ENCODE assay signal across 8 mouse cellular contexts in genomic region chr3:100162315-100163105, GRCm38 (mm10). TPM values are rescaled to one million over a fixed set of nuclear protein-coding genes. Genes with fewer than 3 reads are reported as not detected.
DNase-seq lines count a peak whose midpoint lies in the region; ATAC-seq and TF ChIP-seq lines count a peak whose summit lies in the region.

TSS of gene Gdap2 (plus strand) at chr3:100162381.
TSS of gene Wdr3 (minus strand) at chr3:100162407.

- DNase-seq in c-Kit-positive CD71-positive TER-119-positive erythroid progenitor cells, embryonic 14.5 days (ENCODE audit: low spot score) = peak; percentile 92
- DNase-seq in heart, postnatal 0 days (ENCODE audit: low spot score) = peak; percentile 94
- peak; percentile 96 for DNase-seq in kidney, postnatal 4 days

- H3K36me3 ChIP-seq in E14TG2a.4 (ENCODE audit: insufficient read depth, low read length) = peaks cover 34% of the 10 kb centered on the region
- peaks cover 22% of the 10 kb centered on the region for H3K36me3 ChIP-seq in forebrain, embryonic 12.5 days (replicated peaks)
- H3K36me3 ChIP-seq in heart, postnatal 0 days (replicated peaks; ENCODE audit: control insufficient read depth, insufficient read depth, low read length) = peaks cover 11% of the 10 kb centered on the region
- H3K36me3 ChIP-seq in liver, embryonic 16.5 days (ENCODE audit: control insufficient read depth, insufficient read depth) = peaks cover 3% of the 10 kb centered on the region; the same call in 1 of the 2 replicates
- H3K36me3 ChIP-seq in neural tube, embryonic 13.5 days = peaks cover 35% of the 10 kb centered on the region
- no peaks in the 10 kb centered on the region for H3K36me3 ChIP-seq in testis, adult 2 months (ENCODE audit: control insufficient read depth, insufficient read depth, low read length)

- peak within 1 kb of the TSS; percentile 81 for H3K4me2 ChIP-seq in forebrain, embryonic 12.5 days
- peak within 1 kb of the TSS; percentile 76 for H3K4me2 ChIP-seq in heart, postnatal 0 days (ENCODE audit: low read depth, low read length)
- H3K4me2 ChIP-seq in liver, embryonic 16.5 days (ENCODE audit: low read depth, low read length) = peak within 1 kb of the TSS; percentile 67
- peak within 1 kb of the TSS; percentile 84 for H3K4me2 ChIP-seq in neural tube, embryonic 13.5 days

- peak within 1 kb of the TSS; percentile 88 for H3K9ac ChIP-seq in forebrain, embryonic 12.5 days
- peak within 1 kb of the TSS; percentile 79 for H3K9ac ChIP-seq in heart, postnatal 0 days (replicated peaks; ENCODE audit: low read depth, low read length)
- peak within 1 kb of the TSS; percentile 76 for H3K9ac ChIP-seq in liver, embryonic 16.5 days (ENCODE audit: low read depth, low read length)
- peak within 1 kb of the TSS; percentile 93 for H3K9ac ChIP-seq in neural tube, embryonic 13.5 days

- ATAC-seq in forebrain, embryonic 12.5 days (ENCODE audit: low FRiP score) = peak; percentile 99
- peak; percentile 96 for ATAC-seq in heart, postnatal 0 days (ENCODE audit: insufficient read depth, low read depth)
- ATAC-seq in liver, embryonic 16.5 days (ENCODE audit: low read depth) = peak; percentile 97
- peak; percentile 98 for ATAC-seq in neural tube, embryonic 13.5 days (ENCODE audit: low read depth)

- TF ChIP-seq EP300 in heart, postnatal 0 days (IDR thresholded peaks at IDR 0.05; ENCODE audit: low read depth) = no peak

- TF ChIP-seq CTCF in E14TG2a.4 (conservative IDR thresholded peaks at IDR 0.05; ENCODE audit: low read length) = no peak
- no peak for TF ChIP-seq CTCF in heart, postnatal 0 days (IDR thresholded peaks at IDR 0.05; ENCODE audit: low read depth)
- TF ChIP-seq CTCF in testis, adult 2 months (IDR thresholded peaks at IDR 0.05; ENCODE audit: control insufficient read depth, insufficient read depth, insufficient replicate concordance, low read depth, low read length) = no peak

- peak within 1 kb of the TSS; percentile 96 for H3K4me3 ChIP-seq in E14TG2a.4 (replicated peaks; ENCODE audit: low read length)
- peak within 1 kb of the TSS; percentile 84 for H3K4me3 ChIP-seq in forebrain, embryonic 12.5 days (replicated peaks)
- H3K4me3 ChIP-seq in heart, postnatal 0 days (ENCODE audit: low read depth, low read length) = peak within 1 kb of the TSS; percentile 86
- peak within 1 kb of the TSS; percentile 70 for H3K4me3 ChIP-seq in liver, embryonic 16.5 days (ENCODE audit: low read depth, low read length)
- H3K4me3 ChIP-seq in neural tube, embryonic 13.5 days = peak within 1 kb of the TSS; percentile 78
- peak within 1 kb of the TSS; percentile 86 for H3K4me3 ChIP-seq in testis, adult 2 months (ENCODE audit: control insufficient read depth, low read depth, low read length)

- TF ChIP-seq POLR2A in testis, adult 2 months (IDR thresholded peaks at IDR 0.05; ENCODE audit: control insufficient read depth, low read depth, low read length) = peak; percentile 98

- H3K9me3 ChIP-seq in E14TG2a.4 (ENCODE audit: low read length) = no peaks in the 10 kb centered on the region
- H3K9me3 ChIP-seq in forebrain, embryonic 12.5 days = no peaks in the 10 kb centered on the region
- no peaks in the 10 kb centered on the region for H3K9me3 ChIP-seq in heart, postnatal 0 days (replicated peaks; ENCODE audit: control insufficient read depth, low read length)
- H3K9me3 ChIP-seq in liver, embryonic 16.5 days (replicated peaks; ENCODE audit: control insufficient read depth, low read length) = no peaks in the 10 kb centered on the region
- no peaks in the 10 kb centered on the region for H3K9me3 ChIP-seq in neural tube, embryonic 13.5 days

- peak within 1 kb of the TSS; percentile 89 for H3K27ac ChIP-seq in forebrain, embryonic 12.5 days
- H3K27ac ChIP-seq in heart, postnatal 0 days (ENCODE audit: low read depth) = peak within 1 kb of the TSS; percentile 90
- H3K27ac ChIP-seq in liver, embryonic 16.5 days (ENCODE audit: low read length) = peak within 1 kb of the TSS; percentile 92
- H3K27ac ChIP-seq in neural tube, embryonic 13.5 days (replicated peaks) = peak within 1 kb of the TSS; percentile 96
- H3K27ac ChIP-seq in testis, adult 2 months (ENCODE audit: control insufficient read depth, insufficient read depth, low read depth, low read length) = peak within 1 kb of the TSS; percentile 2; the same call in 1 of the 2 replicates

- WGBS in forebrain, embryonic 12.5 days = under 1% methylated on average over 55 of the region's 55 CpGs
- WGBS in heart, postnatal 0 days = under 1% methylated on average over 49 of the region's 55 CpGs
- under 1% methylated on average over 55 of the region's 55 CpGs for WGBS in liver, embryonic 16.5 days (ENCODE audit: insufficient replicate concordance)
- WGBS in neural tube, embryonic 13.5 days = under 1% methylated on average over 55 of the region's 55 CpGs

- peaks cover 19% of the 10 kb centered on the region for H3K4me1 ChIP-seq in E14TG2a.4 (replicated peaks; ENCODE audit: low read depth, low read length)
- peaks cover 17% of the 10 kb centered on the region for H3K4me1 ChIP-seq in forebrain, embryonic 12.5 days
- peaks cover 4% of the 10 kb centered on the region; the same call in 1 of the 2 replicates for H3K4me1 ChIP-seq in heart, postnatal 0 days (ENCODE audit: control insufficient read depth, insufficient read depth)
- peaks cover 13% of the 10 kb centered on the region for H3K4me1 ChIP-seq in liver, embryonic 16.5 days (ENCODE audit: control insufficient read depth, low read depth, low read length)
- H3K4me1 ChIP-seq in neural tube, embryonic 13.5 days (replicated peaks) = peaks cover 30% of the 10 kb centered on the region
- peaks cover 2% of the 10 kb centered on the region; the same call in 1 of the 2 replicates for H3K4me1 ChIP-seq in testis, adult 2 months (ENCODE audit: control insufficient read depth, insufficient read depth, low read length)

- H3K27me3 ChIP-seq in E14TG2a.4 (ENCODE audit: insufficient read depth, low read length) = no peaks in the 10 kb centered on the region
- H3K27me3 ChIP-seq in forebrain, embryonic 12.5 days = no peaks in the 10 kb centered on the region
- no peaks in the 10 kb centered on the region for H3K27me3 ChIP-seq in heart, postnatal 0 days (ENCODE audit: control insufficient read depth, insufficient read depth, low read length)
- H3K27me3 ChIP-seq in liver, embryonic 16.5 days (ENCODE audit: control insufficient read depth, insufficient read depth, low read depth, low read length) = no peaks in the 10 kb centered on the region
- no peaks in the 10 kb centered on the region for H3K27me3 ChIP-seq in neural tube, embryonic 13.5 days
- H3K27me3 ChIP-seq in testis, adult 2 months (ENCODE audit: control insufficient read depth, insufficient read depth, low read length) = no peaks in the 10 kb centered on the region

RNA-seq across cellular contexts. Expression of gene Gdap2, which starts in this region (rescaled TPM):
- polyA plus RNA-seq in forebrain, embryonic 12.5 days (2016; fragmentation: Nextera tagmentation; extraction: Ambion mirVana) = 35.1 and 35.6 TPM in 2 replicates
- total RNA-seq in heart, postnatal 0 days (2014; rRNA removed; ENCODE audit: low replicate concordance) = 12.1 and 26.2 TPM in 2 replicates
- 14.1 and 17.8 TPM in 2 replicates for polyA plus RNA-seq in heart, postnatal 0 days (2015; fragmentation: Nextera tagmentation; extraction: Ambion mirVana)
- 17.5 and 18.7 TPM in 2 replicates for polyA plus RNA-seq in liver, embryonic 16.5 days (2015; fragmentation: Nextera tagmentation; extraction: Ambion mirVana)
- 39.8 and 43.6 TPM in 2 replicates for polyA plus RNA-seq in neural tube, embryonic 13.5 days (2015; fragmentation: Nextera tagmentation; extraction: Ambion mirVana)
- 20.2 and 25.0 TPM in 2 replicates for polyA plus RNA-seq in testis, adult 2 months (2012; rRNA removed)

RNA-seq across cellular contexts. Expression of gene Wdr3, which starts in this region (rescaled TPM):
- 52.9 and 54.0 TPM in 2 replicates for polyA plus RNA-seq in forebrain, embryonic 12.5 days (2016; fragmentation: Nextera tagmentation; extraction: Ambion mirVana)
- total RNA-seq in heart, postnatal 0 days (2014; rRNA removed; ENCODE audit: low replicate concordance) = 4.7 and 10.5 TPM in 2 replicates
- polyA plus RNA-seq in heart, postnatal 0 days (2015; fragmentation: Nextera tagmentation; extraction: Ambion mirVana) = 10.7 and 13.6 TPM in 2 replicates
- polyA plus RNA-seq in liver, embryonic 16.5 days (2015; fragmentation: Nextera tagmentation; extraction: Ambion mirVana) = 16.9 TPM in 2 replicates
- 33.0 and 36.9 TPM in 2 replicates for polyA plus RNA-seq in neural tube, embryonic 13.5 days (2015; fragmentation: Nextera tagmentation; extraction: Ambion mirVana)
- polyA plus RNA-seq in testis, adult 2 months (2012; rRNA removed) = 10.0 and 11.1 TPM in 2 replicates

Comparison
In these comparisons a context has a peak if more than half of its experiments do, and no peak if none do; other contexts are left out.
1. Peak in every context shown above with its lines: DNase-seq, ATAC-seq, H3K4me3 ChIP-seq and H3K27ac ChIP-seq.
2. H3K27ac ChIP-seq: peak in every context shown above with its lines; median percentile 96 in neural tube, embryonic 13.5 days; 92 in liver, embryonic 16.5 days; 90 in heart, postnatal 0 days; 89 in forebrain, embryonic 12.5 days; 2 in testis, adult 2 months.